Mouse (Mus musculus): ENCODE measurements around the gene Cbr2. TPM values are rescaled to one million over a fixed set of nuclear protein-coding genes. Genes with fewer than 3 reads are reported as not detected.

The Cbr2 gene
- polyA plus RNA-seq, 1 experiment from 2014 or later: 0.95 TPM

DNA sequence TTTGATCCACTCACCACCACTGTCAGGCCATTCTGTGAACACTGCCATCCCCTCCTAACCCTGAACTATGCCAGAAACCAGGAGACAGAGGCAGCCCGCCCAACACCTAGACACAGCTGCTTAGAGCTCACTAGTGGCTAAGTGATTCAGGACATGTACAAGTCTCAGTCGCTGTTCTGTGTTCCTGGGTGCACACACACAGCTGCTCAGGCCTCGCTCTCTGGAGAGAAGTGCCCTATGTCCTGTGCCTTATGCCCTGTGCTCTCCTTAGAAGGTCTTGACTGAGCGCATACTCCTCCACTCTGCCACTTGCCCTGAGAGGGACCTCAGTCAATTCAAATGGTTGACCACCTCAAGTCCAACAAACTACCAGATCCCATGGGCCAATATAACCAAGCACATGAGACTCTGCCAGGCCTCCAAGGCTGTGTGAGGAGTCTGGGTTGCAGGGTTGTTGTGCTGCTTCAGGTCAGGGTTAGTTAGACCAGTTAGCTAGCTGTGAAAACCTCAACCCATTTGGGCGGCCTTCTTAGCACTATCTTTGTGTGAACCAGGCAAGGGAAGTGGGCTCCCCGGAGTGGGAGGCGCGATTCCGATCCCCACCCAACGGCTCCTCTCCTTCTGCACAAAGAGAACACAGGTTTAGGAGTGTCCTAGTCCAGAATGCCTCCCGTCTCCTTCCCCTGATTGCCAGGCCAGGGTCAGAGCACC, 3.2 kb downstream of the Cbr2 start:
- Histone ChIP-seq H3K27ac (no peak overlapping the region), H3K4me3 (replicated peaks) (no peak overlapping the region), H3K36me3 (replicated peaks) (no peaks in the 10 kb centered on the region), H3K9ac (no peak overlapping the region), H3K4me2 (no peak overlapping the region), H3K4me1 (peaks cover 15% of the 10 kb centered on the region), H3K27me3 (peaks cover 42% of the 10 kb centered on the region), H3K9me3 (no peaks in the 10 kb centered on the region)
- WGBS: 72% methylated on average over 11 of the region's 11 CpGs
- no peak for ATAC-seq (ENCODE audit: low FRiP score)

GRCm38 (mm10) chr11:120727564-120727963, 4.3 kb downstream of the Cbr2 start:
- Histone ChIP-seq H3K4me1 (peaks cover 18% of the 10 kb centered on the region), H3K9me3 (no peaks in the 10 kb centered on the region), H3K4me2 (peak overlapping the region; percentile 78; the same call in 1 of the 2 replicates), H3K27me3 (peaks cover 44% of the 10 kb centered on the region), H3K36me3 (replicated peaks) (no peaks in the 10 kb centered on the region), H3K4me3 (replicated peaks) (no peak overlapping the region), H3K27ac (no peak overlapping the region), H3K9ac (no peak overlapping the region)
- ATAC-seq (ENCODE audit: low FRiP score): no peak
- WGBS: 65% methylated on average over 10 of the region's 12 CpGs

DNA sequence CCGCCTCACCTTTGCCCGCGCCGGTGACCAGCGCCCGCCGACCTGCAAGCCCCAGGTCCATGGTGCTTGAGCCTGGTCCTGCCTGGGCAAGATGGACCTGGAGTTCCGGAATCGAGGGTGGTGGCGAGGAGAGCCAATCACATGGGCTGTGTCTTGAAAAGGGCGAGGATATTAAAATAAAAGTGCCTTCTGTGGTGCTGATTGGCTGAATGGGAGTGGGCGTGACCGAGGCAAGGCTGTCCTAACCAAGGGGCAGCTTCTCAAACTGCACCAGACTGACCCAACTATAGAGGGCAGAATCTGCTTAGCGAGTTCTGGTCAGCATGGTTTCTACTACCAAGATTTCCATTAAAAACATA, 4.8 kb downstream of the Cbr2 start, which contains the start of gene Dcxr:
Gene Dcxr, minus strand, starts transcription at position 113 of the 359 bp plus-strand sequence.
- 0 out of 2 replicates have a peak within 1 kb of the TSS, but pooled peaks have one; percentile 6 for H3K27ac ChIP-seq
- under 1% methylated on average over 14 of the region's 14 CpGs for WGBS
- peak within 1 kb of the TSS; percentile 47 for H3K4me3 ChIP-seq (replicated peaks)
- peak; percentile 87 for ATAC-seq (ENCODE audit: low FRiP score)
- H3K27me3 ChIP-seq: peaks cover 44% of the 10 kb centered on the region
- H3K9ac ChIP-seq: peak within 1 kb of the TSS; percentile 53
- no peaks in the 10 kb centered on the region for H3K36me3 ChIP-seq (replicated peaks)
- peaks cover 20% of the 10 kb centered on the region for H3K4me1 ChIP-seq
- H3K9me3 ChIP-seq: no peaks in the 10 kb centered on the region
- peak within 1 kb of the TSS; percentile 78 for H3K4me2 ChIP-seq

DNA sequence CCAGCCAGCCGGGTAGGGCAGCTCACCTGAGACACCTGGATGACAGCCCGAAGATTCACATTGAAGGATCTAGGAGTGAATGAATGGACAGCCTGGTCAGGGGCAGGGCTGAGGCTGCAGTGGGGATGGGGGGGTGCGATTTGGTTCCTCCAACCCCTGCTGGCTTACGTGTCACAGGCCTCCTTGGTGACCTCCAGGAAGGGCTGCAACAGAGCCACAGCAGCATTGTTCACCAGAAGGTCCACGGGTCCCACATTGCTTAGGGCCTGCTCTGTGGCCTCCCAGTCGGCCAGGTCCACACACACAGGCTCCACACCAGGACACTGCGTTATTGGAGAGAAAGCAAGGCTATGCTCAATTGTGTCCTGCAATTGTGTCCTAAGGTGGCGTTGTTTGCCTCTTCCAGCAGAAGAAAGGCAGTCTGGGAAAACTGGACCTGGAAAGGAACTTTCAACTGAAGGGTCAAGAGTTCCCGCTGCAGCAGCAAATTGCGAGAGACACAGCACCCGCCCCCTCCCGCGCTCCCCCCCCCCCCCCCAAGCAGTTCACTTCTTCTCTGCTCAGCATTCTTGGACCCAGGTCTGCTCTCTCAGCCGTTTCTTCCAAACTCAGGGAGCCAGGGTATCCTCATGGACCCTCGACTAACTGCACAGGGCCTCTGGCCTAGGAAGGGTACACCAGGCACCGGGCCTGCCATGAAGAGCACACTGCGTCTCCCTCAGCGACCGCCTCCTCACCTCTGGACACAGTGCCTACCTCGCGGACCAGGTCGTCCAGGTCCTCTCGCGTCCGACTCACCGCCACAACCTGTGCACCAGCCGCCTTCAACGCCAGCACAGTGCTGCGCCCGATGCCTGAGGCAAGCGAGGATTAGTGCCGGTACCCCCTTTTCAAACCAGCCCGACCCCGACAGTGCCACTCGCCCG, 5.4 kb downstream of the Cbr2 start:
- H3K4me2 ChIP-seq: peak overlapping the region; percentile 78
- H3K4me1 ChIP-seq: peaks cover 27% of the 10 kb centered on the region
- H3K27me3 ChIP-seq: peaks cover 49% of the 10 kb centered on the region
- peak; percentile 49 for ATAC-seq (ENCODE audit: low FRiP score)
- H3K9ac ChIP-seq: peak overlapping the region; percentile 53
- no peaks in the 10 kb centered on the region for H3K36me3 ChIP-seq (replicated peaks)
- peak overlapping the region; percentile 47 for H3K4me3 ChIP-seq (replicated peaks)
- WGBS: 19% methylated on average over 33 of the region's 36 CpGs
- H3K9me3 ChIP-seq: no peaks in the 10 kb centered on the region
- H3K27ac ChIP-seq: 0 out of 2 replicates have a peak overlapping the region, but pooled peaks have one; percentile 6

DNA sequence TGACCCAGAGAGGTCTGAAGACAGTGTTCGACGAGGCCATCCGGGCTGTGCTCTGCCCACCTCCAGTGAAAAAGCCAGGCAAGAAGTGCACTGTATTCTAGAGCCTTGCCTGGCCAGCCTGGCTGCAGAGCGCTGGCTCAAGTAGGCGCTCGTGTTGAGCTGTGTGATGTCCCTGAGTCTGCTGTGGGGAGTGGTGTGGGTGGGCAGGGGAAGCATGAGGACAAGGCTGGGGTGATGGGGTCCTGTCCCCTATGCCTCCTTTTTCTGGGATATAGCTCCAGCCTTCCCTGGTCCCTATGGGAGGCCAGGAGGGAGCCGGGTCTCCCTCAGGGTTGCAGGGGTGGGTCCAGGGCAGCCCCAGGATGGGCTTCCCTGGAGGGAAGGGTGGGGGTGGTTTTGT, 8.4 kb downstream of the Cbr2 start:
- Histone ChIP-seq H3K9me3 (no peaks in the 10 kb centered on the region), H3K27ac (no peak overlapping the region), H3K9ac (no peak overlapping the region), H3K27me3 (peaks cover 39% of the 10 kb centered on the region), H3K4me1 (peaks cover 32% of the 10 kb centered on the region), H3K4me3 (replicated peaks) (no peak overlapping the region), H3K36me3 (replicated peaks) (peaks cover 17% of the 10 kb centered on the region), H3K4me2 (no peak overlapping the region)
- WGBS: 84% methylated on average over 7 of the region's 7 CpGs
- no peak for ATAC-seq (ENCODE audit: low FRiP score)

DNA sequence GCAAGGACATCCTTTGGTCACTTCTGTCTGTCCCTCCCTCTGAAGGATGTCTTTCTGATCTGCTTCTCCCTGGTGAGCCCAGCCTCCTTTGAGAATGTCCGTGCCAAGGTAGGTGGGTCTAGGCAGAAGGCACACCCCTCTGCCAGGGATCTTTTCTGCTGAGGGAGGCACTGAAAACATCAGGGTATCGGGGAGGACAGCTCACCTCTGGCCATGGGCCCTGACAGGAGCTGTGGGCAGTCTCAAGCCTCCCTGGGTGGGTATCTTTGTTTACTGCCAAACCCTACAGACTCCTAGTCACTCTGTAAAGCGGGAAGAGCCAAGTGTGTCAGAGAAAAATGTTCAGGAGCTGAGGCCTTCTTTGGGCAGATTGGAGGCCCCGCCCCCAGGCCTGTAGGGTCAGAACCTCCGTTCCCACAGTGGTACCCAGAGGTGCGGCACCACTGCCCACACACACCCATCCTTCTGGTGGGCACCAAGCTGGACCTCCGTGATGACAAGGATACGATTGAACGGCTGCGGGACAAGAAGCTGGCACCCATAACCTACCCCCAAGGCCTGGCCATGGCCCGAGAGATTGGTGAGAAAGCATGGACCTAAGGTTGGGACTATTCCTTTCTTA, 9.0 kb downstream of the Cbr2 start:
- ATAC-seq (ENCODE audit: low FRiP score): no peak
- Histone ChIP-seq H3K4me2 (peak overlapping the region; percentile 99; the same call in 1 of the 2 replicates), H3K4me1 (peaks cover 32% of the 10 kb centered on the region), H3K9ac (no peak overlapping the region), H3K4me3 (replicated peaks) (0 out of 2 replicates have a peak overlapping the region, but pooled peaks have one; percentile 72), H3K27ac (no peak overlapping the region), H3K9me3 (no peaks in the 10 kb centered on the region), H3K27me3 (peaks cover 33% of the 10 kb centered on the region), H3K36me3 (replicated peaks) (peaks cover 23% of the 10 kb centered on the region)
- 87% methylated on average over 11 of the region's 11 CpGs for WGBS

- H3K36me3 ChIP-seq (replicated peaks): peaks cover 30% of the 10 kb centered on the region
- WGBS: 20% methylated on average over 21 of the region's 21 CpGs
- H3K4me1 ChIP-seq: peaks cover 31% of the 10 kb centered on the region
- peak overlapping the region; percentile 99 for H3K4me2 ChIP-seq
- H3K27ac ChIP-seq: no peak overlapping the region
- no peak for ATAC-seq (ENCODE audit: low FRiP score)
- H3K27me3 ChIP-seq: peaks cover 33% of the 10 kb centered on the region
- H3K9ac ChIP-seq: peak overlapping the region; percentile 88
- no peaks in the 10 kb centered on the region for H3K9me3 ChIP-seq
- peak overlapping the region; percentile 72 for H3K4me3 ChIP-seq (replicated peaks)
Observed at GRCm38 (mm10) chr11:120722067-120722630, 9.8 kb downstream of the Cbr2 start.

- Histone ChIP-seq H3K4me1 (peaks cover 23% of the 10 kb centered on the region), H3K4me2 (peak within 1 kb of the TSS; percentile 99), H3K9me3 (no peaks in the 10 kb centered on the region), H3K36me3 (replicated peaks) (peaks cover 35% of the 10 kb centered on the region), H3K9ac (peak within 1 kb of the TSS; percentile 88), H3K27ac (peak within 1 kb of the TSS; percentile 59; the same call in 1 of the 2 replicates), H3K27me3 (peaks cover 33% of the 10 kb centered on the region), H3K4me3 (replicated peaks) (peak within 1 kb of the TSS; percentile 72)
- peak; percentile 91 for ATAC-seq (ENCODE audit: low FRiP score)
- WGBS: 1% methylated on average over 82 of the region's 90 CpGs
Observed at GRCm38 (mm10) chr11:120721124-120722066, 10.5 kb downstream of the Cbr2 start, which contains the start of gene Rac3. TSS of gene Rac3 (plus strand) at chr11:120721470.

DNA sequence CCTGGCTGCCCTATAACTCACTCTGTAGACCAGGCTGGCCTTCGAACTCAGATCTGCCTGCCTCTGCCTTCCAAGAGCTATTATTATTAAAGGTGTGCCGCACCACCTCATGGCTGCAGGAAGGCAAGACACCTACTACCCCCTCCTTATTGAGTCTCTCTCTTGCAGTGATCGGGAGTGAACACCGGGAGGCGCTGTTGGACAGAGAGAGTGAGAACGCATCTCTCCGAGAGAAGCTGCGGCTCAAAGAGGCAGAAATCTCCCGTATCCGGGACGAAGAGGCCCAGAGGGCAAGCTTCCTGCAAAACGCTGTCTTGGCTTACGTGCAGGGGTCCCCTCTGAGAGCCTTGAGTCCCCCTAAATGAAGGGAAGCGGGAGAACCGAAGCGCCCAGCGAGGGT, 11.5 kb downstream of the Cbr2 start:
- WGBS: 10% methylated on average over 17 of the region's 17 CpGs
- H3K27me3 ChIP-seq: peaks cover 26% of the 10 kb centered on the region
- peak overlapping the region; percentile 72 for H3K4me3 ChIP-seq (replicated peaks)
- no peak overlapping the region; the same call in 1 of the 2 replicates for H3K27ac ChIP-seq
- peaks cover 21% of the 10 kb centered on the region for H3K4me1 ChIP-seq
- H3K9me3 ChIP-seq: no peaks in the 10 kb centered on the region
- H3K4me2 ChIP-seq: peak overlapping the region; percentile 99
- H3K9ac ChIP-seq: peak overlapping the region; percentile 88
- H3K36me3 ChIP-seq (replicated peaks): peaks cover 44% of the 10 kb centered on the region
- ATAC-seq (ENCODE audit: low FRiP score): peak; percentile 12; the same call in 1 of the 2 replicates

DNA sequence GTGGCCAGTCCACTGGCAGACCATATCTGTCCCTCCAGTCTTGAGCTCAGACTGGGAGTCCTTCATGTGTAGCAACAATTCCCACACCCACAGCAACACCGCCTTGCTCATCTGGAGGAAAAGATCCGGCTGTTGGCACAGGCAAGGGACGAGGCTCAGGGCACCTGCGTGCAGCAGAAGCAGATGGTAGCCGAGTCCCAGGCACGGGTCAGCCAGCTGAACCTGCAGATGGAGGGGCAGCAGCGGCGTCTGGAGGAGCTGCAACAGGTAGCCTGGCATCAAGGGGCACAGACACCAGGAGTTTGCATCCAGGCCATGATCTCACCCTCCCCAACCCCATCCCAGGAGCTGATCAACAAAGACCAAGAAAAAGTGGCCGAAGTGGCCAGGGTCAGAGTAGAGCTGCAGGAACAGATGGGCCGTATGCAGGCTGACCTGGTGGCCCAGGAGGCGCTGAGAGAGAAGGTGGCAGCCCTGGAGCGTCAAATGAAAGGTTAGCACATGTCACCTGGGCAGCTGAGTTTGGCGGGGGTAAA, 12.0 kb downstream of the Cbr2 start:
- no peaks in the 10 kb centered on the region for H3K9me3 ChIP-seq
- H3K27ac ChIP-seq: no peak overlapping the region
- peaks cover 26% of the 10 kb centered on the region for H3K4me1 ChIP-seq
- no peak overlapping the region for H3K4me3 ChIP-seq (replicated peaks)
- no peak overlapping the region for H3K4me2 ChIP-seq
- 84% methylated on average over 13 of the region's 13 CpGs for WGBS
- peaks cover 23% of the 10 kb centered on the region for H3K27me3 ChIP-seq
- peaks cover 47% of the 10 kb centered on the region for H3K36me3 ChIP-seq (replicated peaks)
- no peak for ATAC-seq (ENCODE audit: low FRiP score)
- H3K9ac ChIP-seq: no peak overlapping the region

GRCm38 (mm10) chr11:120719242-120719641, 12.7 kb downstream of the Cbr2 start:
- Histone ChIP-seq H3K9me3 (no peaks in the 10 kb centered on the region), H3K27ac (no peak overlapping the region), H3K9ac (no peak overlapping the region), H3K4me1 (peaks cover 32% of the 10 kb centered on the region), H3K4me2 (no peak overlapping the region), H3K36me3 (replicated peaks) (peaks cover 47% of the 10 kb centered on the region), H3K27me3 (peaks cover 23% of the 10 kb centered on the region), H3K4me3 (replicated peaks) (no peak overlapping the region)
- 90% methylated on average over 9 of the region's 9 CpGs for WGBS
- ATAC-seq (ENCODE audit: low FRiP score): no peak
